Mouse (Mus musculus): ENCODE data around the gene Steap3.

Steap3 gene

DNA sequence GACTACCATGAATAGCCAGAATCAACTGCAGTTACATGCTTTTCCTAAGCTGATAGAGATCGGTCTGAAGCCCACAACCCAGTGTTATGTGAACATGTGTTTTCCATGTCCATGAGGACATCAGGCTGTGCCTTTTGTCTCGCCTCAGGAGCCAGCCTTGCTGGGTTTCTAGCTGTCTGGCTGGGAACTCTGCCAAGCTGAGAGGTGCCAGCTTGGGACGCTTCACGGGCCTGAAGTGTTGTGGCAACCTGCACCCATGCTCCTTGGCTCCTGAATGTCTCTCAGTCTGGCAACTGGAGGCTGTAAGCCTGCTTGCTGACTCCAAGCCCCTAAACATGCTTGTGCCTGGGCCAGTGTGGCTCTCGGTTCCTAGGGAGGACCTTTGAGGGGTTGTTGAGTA is 130.0 kb downstream of the Steap3 start:
- DNase-seq, result peak; percentile 84
